Mouse (Mus musculus) brown adipose tissue, adult 24 weeks (tissue): ENCODE data around the gene Akap6. TPM values are rescaled to one million over a fixed set of nuclear protein-coding genes. Genes with fewer than 3 reads are reported as not detected.

Experiments
- H3K27ac ChIP-seq: fragments of 200-500 bp; replicated peaks from 2 replicates; pipeline ENCODE4 v1.5.1; 2012; ENCODE audit warnings: low read depth, mild to moderate bottlenecking, low read length
- H3K4me1 ChIP-seq: fragments of 200-500 bp; 2 replicates; pipeline ENCODE4 v1.6.1; 2012; ENCODE audit warnings: low read length, mixed read lengths; ENCODE audit not compliant: control insufficient read depth, insufficient read depth, insufficient read length
- H3K4me3 ChIP-seq: fragments of 200-500 bp; 2 replicates; pipeline ENCODE4 v1.5.1; 2012; ENCODE audit warnings: low read depth, mild to moderate bottlenecking, low read length, moderate library complexity; ENCODE audit not compliant: insufficient read depth
- polyA plus RNA-seq: library from polyadenylated mRNA; stranded (reverse); fragments of >200 nt; gene quantifications from 2 replicates; pipeline ENCODE4 v1.2.4, GENCODE M21; 2012; ENCODE audit not compliant: missing spikeins, insufficient read depth, insufficient read length

The Akap6 gene
- polyA plus RNA-seq, 1 experiment = 0.48 TPM

- Histone ChIP-seq H3K27ac (no peak overlapping the region), H3K4me3 (no peak overlapping the region), H3K4me1 (no peaks in the 10 kb centered on the region)
Measured at GRCm38 (mm10) chr12:52933832-52934231, 234.6 kb downstream of the Akap6 start.

DNA sequence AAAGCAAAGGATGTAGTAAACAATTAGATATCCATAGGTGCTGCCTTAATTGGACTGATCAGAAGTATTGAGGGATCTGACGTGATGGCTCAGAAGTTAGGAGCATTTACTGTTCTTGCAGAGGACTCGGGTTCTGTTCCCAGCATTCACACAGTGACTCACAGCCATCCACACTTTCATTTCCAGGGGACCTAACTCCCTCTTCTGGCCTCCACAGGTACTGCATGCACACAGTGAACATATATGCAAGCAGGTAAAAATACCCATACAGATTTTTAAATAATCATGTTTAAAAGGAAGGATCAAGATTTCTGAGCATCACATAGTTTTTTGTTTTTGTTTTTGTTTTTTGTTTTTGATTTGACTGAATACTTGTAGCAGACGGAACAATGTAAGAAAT is 235.8 kb downstream of the Akap6 start:
- H3K4me1 ChIP-seq = 0 out of 2 replicates have a peak, but pooled peaks cover 3% of the 10 kb centered on the region
- H3K4me3 ChIP-seq = no peak overlapping the region
- H3K27ac ChIP-seq = no peak overlapping the region

- Histone ChIP-seq H3K4me1 (0 out of 2 replicates have a peak, but pooled peaks cover 3% of the 10 kb centered on the region), H3K27ac (no peak overlapping the region), H3K4me3 (no peak overlapping the region)
Measured at GRCm38 (mm10) chr12:52938786-52939185, 239.6 kb downstream of the Akap6 start.

DNA sequence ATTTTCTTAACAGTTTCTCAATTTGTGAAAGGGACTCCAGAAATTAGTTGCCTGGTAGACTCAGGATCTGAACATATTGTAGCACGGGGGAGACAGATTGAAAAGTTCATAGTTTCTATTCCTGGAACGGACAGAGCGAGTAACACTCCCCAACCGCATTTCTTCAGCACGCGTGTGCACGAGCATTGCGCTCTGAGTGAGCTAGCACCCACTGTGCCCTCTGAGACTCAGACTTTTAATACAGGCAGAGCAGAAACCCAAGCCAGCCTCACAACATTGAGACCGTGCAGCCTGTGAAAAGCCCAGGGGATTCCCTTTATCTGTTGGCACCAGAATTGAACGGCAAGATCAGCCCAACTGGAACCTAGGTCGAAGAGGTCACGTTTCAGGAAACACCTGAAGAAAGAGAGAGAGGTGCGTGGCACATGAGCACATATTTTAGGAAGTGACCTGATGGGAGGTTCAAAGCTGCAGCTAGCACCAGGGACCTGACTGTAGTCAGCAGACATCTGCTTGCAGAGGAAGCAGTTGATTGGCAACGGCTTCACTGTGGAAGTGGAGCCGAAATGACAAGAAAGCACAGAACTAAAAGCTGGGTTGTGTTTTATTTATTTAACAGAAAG is 240.3 kb downstream of the Akap6 start:
- Histone ChIP-seq H3K4me1 (0 out of 2 replicates have a peak, but pooled peaks cover 3% of the 10 kb centered on the region), H3K4me3 (no peak overlapping the region), H3K27ac (no peak overlapping the region)

DNA sequence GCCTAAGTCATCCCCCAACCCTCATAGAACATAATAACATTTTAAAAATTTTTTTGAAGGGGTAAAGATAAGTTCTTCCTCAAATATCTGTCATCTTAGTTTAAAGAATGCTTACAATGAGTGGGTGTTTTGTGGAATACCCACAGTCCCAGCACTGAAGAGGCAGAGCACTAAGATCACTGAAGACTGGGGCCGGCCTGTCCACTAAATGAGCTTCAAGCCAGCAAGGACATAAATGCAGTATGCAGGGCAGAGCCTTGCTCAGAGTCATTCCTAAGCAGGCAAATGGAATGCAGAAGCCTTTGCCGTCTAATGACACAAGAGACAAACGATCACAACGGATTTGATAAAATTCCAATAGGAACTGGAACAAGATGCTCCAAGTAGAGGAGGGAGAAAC is 242.8 kb downstream of the Akap6 start:
- Histone ChIP-seq H3K27ac (no peak overlapping the region), H3K4me3 (no peak overlapping the region), H3K4me1 (0 out of 2 replicates have a peak, but pooled peaks cover 3% of the 10 kb centered on the region)

- Histone ChIP-seq H3K27ac (no peak overlapping the region), H3K4me1 (0 out of 2 replicates have a peak, but pooled peaks cover 3% of the 10 kb centered on the region), H3K4me3 (no peak overlapping the region)
Measured at GRCm38 (mm10) chr12:52944274-52944673, 245.1 kb downstream of the Akap6 start.

DNA sequence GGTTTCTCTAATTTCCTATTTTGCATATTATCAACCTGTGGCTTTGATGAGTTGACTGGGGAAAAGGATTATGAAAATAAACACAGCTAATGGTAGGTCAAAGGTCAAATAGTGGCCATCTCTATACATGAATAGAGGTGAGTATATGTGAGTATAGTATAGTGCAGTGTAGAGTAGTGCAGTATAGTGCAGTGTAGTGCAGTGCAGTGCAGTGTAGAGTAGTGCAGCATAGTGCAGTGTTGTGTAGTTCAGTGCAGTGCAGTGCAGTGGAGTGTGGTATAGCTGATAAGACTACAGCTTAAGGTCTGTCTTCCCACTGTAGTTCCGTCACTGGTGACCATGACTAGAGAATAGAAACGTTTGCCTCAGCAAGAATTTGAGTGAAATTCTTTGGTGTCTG is 245.8 kb downstream of the Akap6 start:
- Histone ChIP-seq H3K27ac (no peak overlapping the region), H3K4me1 (no peaks in the 10 kb centered on the region), H3K4me3 (no peak overlapping the region)

DNA sequence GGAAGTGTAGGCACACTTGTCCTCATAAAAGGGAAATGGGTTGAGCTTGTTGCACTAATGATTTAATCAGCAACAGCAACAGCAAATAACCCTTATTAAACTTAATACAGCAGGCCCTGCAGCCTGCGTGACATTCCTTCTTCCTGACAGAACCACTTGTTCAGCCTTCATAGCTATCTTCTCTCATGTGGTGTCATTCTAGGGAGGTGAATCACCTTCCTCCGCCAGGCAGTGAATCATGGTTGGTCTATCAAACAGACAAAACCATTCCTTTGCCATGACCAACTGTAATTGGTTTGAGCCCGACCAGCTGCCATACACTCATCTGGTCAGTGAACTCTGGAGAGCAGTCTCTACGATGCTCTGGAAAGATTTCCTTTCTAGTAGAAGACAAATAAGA is 251.5 kb downstream of the Akap6 start:
- H3K4me1 ChIP-seq = no peaks in the 10 kb centered on the region
- no peak overlapping the region for H3K27ac ChIP-seq
- no peak overlapping the region for H3K4me3 ChIP-seq

- H3K4me3 ChIP-seq = no peak overlapping the region
- H3K27ac ChIP-seq = no peak overlapping the region
- no peaks in the 10 kb centered on the region for H3K4me1 ChIP-seq
Measured at GRCm38 (mm10) chr12:52957587-52957986, 258.4 kb downstream of the Akap6 start.

DNA sequence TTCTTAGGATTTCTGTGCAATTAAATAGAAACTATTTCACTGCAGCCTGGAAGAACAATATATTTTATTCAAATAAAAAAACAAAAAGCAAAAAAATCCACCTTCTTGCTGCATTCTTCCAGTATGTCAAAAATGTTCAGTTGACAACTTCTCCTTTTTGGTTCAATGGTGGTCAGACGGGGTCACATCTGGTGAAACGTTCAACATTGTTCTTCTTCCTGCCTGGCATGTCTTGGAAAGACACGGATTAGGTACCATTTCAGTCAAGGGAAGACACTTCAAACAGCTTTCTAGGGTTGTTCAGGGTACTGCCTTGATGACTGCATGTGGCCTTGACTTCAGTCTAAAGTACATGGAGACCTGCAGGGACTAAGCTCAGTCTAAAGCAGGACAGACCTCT is 258.8 kb downstream of the Akap6 start:
- Histone ChIP-seq H3K4me3 (no peak overlapping the region), H3K4me1 (no peaks in the 10 kb centered on the region), H3K27ac (no peak overlapping the region)

GRCm38 (mm10) chr12:52991745-52992144 is 292.6 kb downstream of the Akap6 start:
- H3K4me1 ChIP-seq = no peaks in the 10 kb centered on the region
- no peak overlapping the region for H3K27ac ChIP-seq
- no peak overlapping the region for H3K4me3 ChIP-seq

GRCm38 (mm10) chr12:53012336-53012735 is 313.2 kb downstream of the Akap6 start:
- no peaks in the 10 kb centered on the region for H3K4me1 ChIP-seq
- no peak overlapping the region for H3K27ac ChIP-seq
- no peak overlapping the region for H3K4me3 ChIP-seq

DNA sequence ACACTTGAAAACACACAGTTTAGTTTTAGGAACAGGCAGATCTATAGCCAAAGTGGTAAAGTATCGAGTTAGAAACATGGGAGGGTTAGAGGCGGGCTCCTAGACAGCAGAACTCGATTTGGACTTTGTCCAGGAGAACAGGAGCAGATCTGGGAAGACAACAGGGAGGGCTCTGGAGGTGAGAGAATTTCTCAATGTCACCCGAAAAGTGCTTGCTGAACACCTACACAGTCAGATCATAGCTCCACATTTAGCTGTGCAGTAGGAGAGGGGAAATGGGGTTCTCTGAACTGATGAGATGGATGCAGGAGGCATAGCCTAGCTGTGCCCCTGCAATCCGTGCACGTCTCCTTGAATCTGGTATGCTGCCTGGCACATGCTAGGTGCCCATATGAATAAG is 315.4 kb downstream of the Akap6 start:
- Histone ChIP-seq H3K4me3 (no peak overlapping the region), H3K27ac (no peak overlapping the region), H3K4me1 (no peaks in the 10 kb centered on the region)

GRCm38 (mm10) chr12:53024575-53025246 is 325.5 kb downstream of the Akap6 start:
- no peak overlapping the region for H3K27ac ChIP-seq
- no peak overlapping the region for H3K4me3 ChIP-seq
- no peaks in the 10 kb centered on the region for H3K4me1 ChIP-seq

- no peak overlapping the region for H3K4me3 ChIP-seq
- no peak overlapping the region for H3K27ac ChIP-seq
- H3K4me1 ChIP-seq = no peaks in the 10 kb centered on the region
Measured at GRCm38 (mm10) chr12:53027308-53027707, 328.1 kb downstream of the Akap6 start.

DNA sequence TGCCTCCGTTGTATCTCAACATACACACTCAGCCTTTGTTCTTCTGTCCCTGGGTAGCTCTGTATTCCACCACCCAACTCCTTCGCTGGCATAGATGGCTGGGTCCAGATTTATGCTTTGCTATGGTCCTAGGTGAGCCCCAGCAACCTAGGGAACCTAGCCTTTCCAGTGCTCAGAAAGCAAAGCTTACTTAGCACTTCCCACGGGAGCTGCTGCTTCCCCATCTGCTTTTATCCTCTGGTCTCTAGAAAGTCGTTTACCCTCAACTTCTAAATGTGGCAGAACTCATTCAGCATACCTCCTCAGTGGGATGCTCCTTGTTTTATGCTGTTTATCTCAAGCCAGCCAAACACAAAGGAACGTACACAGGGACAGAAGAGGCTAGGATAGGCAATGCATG is 329.7 kb downstream of the Akap6 start:
- no peak overlapping the region for H3K27ac ChIP-seq
- H3K4me3 ChIP-seq = no peak overlapping the region
- peaks cover 3% of the 10 kb centered on the region; the same call in 1 of the 2 replicates for H3K4me1 ChIP-seq
